Mouse (Mus musculus): ENCODE results near the gene Wfdc8.

DNA sequence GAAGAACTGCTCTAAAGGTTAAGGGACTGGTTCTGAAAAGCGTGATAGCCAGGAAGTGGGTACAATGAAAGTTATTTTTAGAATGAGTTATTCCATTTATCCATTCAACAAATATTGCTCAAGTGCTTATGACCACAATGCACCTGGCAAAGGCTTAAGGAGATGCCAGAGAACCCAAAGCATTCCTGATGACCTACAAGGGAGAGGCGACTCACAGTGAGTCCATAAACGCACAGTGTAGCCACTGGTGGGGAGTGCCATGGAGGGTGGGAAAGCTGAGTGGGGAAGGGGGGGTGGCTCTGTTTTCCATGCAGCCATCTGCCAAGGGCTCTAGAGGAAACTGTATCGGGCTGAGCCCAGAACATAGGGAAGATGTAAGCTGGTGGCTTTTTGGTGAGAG is 64.1 kb downstream of the Wfdc8 start:
- TF ChIP-seq POLR2AphosphoS2 (IDR thresholded peaks at IDR 0.05; ENCODE audit: insufficient read length, low read depth) (no peak), POLR2A (IDR thresholded peaks at IDR 0.05; ENCODE audit: insufficient read length, low read depth) (no peak), CEBPB (IDR thresholded peaks at IDR 0.05; ENCODE audit: insufficient read depth, poor library complexity, severe bottlenecking) (no peak), SRF (IDR thresholded peaks at IDR 0.05; ENCODE audit: control insufficient read depth, insufficient read length, low read depth) (no peak), E2F4 (IDR thresholded peaks at IDR 0.05; ENCODE audit: insufficient read depth) (no peak), REST (IDR thresholded peaks at IDR 0.05; ENCODE audit: insufficient read depth, insufficient read length) (no peak), TCF12 (IDR thresholded peaks at IDR 0.05; ENCODE audit: insufficient read depth, poor library complexity, severe bottlenecking) (no peak)

All from myocyte (in vitro differentiated cells).